Mouse (Mus musculus) ES-Bruce4 (cell line): Measurements from ENCODE around the gene Snrnp35. TPM values are rescaled to one million over a fixed set of nuclear protein-coding genes. Genes with fewer than 3 reads are reported as not detected.

Experiments used
- H3K27ac ChIP-seq: 2 replicates; pipeline ENCODE4 v1.5.1; 2012; ENCODE audit warnings: low read length, inconsistent platforms; ENCODE audit not compliant: insufficient read depth
- H3K27me3 ChIP-seq: 2 replicates; pipeline ENCODE4 v1.6.1; 2012; ENCODE audit warnings: mild to moderate bottlenecking, low read length, inconsistent platforms; ENCODE audit not compliant: control insufficient read depth, poor library complexity, insufficient read depth, severe bottlenecking
- H3K36me3 ChIP-seq: 2 replicates; pipeline ENCODE4 v1.6.1; 2012; ENCODE audit warnings: inconsistent platforms, mild to moderate bottlenecking, low read length, moderate library complexity; ENCODE audit not compliant: control insufficient read depth, poor library complexity, insufficient read depth, severe bottlenecking
- H3K4me1 ChIP-seq: one replicate; pipeline ENCODE4 v1.8.1; 2011; ENCODE audit warnings: low read length; ENCODE audit not compliant: control insufficient read depth, insufficient read depth
- H3K4me3 ChIP-seq: 2 replicates; pipeline ENCODE4 v1.5.1; 2011; ENCODE audit warnings: low read depth, mild to moderate bottlenecking, low read length
- H3K9ac ChIP-seq: 2 replicates; pipeline ENCODE4 v1.6.1; 2012; ENCODE audit warnings: low read depth, mild to moderate bottlenecking, inconsistent platforms; ENCODE audit not compliant: poor library complexity, severe bottlenecking
- H3K9me3 ChIP-seq: replicated peaks from 2 replicates; pipeline ENCODE4 v1.6.1; 2012; ENCODE audit warnings: mild to moderate bottlenecking, low read length, inconsistent platforms; ENCODE audit not compliant: control insufficient read depth, poor library complexity, insufficient read depth, severe bottlenecking
- CTCF ChIP-seq: IDR thresholded peaks from one replicate; pipeline ENCODE4 v1.8.1; 2011; ENCODE audit warnings: low read depth, low read length
- EP300 ChIP-seq: IDR thresholded peaks from 2 replicates; pipeline ENCODE4 v1.6.1; 2011; ENCODE audit warnings: low read depth, low read length; ENCODE audit not compliant: insufficient read depth
- POLR2A ChIP-seq: IDR thresholded peaks from one replicate; pipeline ENCODE4 v1.8.1; 2011; ENCODE audit warnings: low read length; ENCODE audit not compliant: insufficient read depth
- polyA plus RNA-seq: library from polyadenylated mRNA; stranded (reverse); fragments of >200 nt; gene quantifications from 2 replicates; pipeline ENCODE4 v1.2.4, GENCODE M21; 2011; ENCODE audit warnings: low read depth; ENCODE audit not compliant: missing spikeins, insufficient read depth, insufficient read length

The Snrnp35 gene
- polyA plus RNA-seq, 1 experiment: 27.1 TPM

DNA sequence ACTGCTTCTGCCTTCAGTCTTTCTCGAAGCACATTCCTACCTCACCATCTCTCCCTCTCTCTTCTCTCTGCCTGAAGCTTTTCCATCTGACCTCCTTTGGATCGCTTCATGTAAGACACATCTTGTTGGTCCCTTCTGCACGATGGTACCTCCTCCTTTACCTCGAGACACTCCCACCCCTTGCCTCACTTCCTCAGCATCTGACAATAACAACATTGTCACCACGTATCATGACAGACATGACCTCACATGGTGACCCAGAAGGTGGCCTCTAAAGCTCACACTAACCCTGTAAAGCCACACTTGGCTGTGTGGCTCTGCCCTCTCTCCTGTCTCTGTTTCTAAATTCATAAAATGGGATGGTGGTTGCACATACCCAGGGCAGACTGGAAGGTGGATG is 32.9 kb downstream of the Snrnp35 start:
- H3K9me3 ChIP-seq: no peaks in the 10 kb centered on the region
- H3K4me1 ChIP-seq: no peaks in the 10 kb centered on the region
- no peaks in the 10 kb centered on the region for H3K27me3 ChIP-seq
- H3K4me3 ChIP-seq: no peak overlapping the region
- no peak overlapping the region for H3K9ac ChIP-seq
- no peak for TF ChIP-seq EP300
- TF ChIP-seq CTCF: no peak
- no peak for TF ChIP-seq POLR2A
- no peak overlapping the region for H3K27ac ChIP-seq
- no peaks in the 10 kb centered on the region for H3K36me3 ChIP-seq

DNA sequence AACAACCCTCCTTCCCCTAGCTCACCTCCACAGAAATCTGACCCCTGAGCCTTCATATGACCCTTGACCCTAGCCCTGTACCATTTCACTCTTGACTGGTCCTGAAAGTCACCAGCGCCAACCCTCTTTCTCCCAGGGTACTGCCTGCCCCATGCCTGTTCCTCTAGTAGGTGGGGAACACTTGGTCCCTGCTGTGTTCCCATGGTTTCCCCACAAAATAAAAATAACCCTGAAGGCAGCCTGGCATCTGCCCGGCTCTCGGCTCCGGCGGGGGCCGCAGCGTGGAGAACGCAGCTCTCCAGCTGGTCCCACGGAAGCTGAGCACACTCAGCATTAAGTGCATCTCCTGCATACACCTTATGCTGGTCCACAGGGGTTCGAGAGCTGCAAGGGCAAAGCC is 35.7 kb downstream of the Snrnp35 start:
- Histone ChIP-seq H3K27me3 (no peaks in the 10 kb centered on the region), H3K9ac (no peak overlapping the region), H3K4me1 (no peaks in the 10 kb centered on the region), H3K27ac (no peak overlapping the region), H3K36me3 (no peaks in the 10 kb centered on the region), H3K9me3 (no peaks in the 10 kb centered on the region), H3K4me3 (no peak overlapping the region)
- no peak for TF ChIP-seq POLR2A
- no peak for TF ChIP-seq EP300

DNA sequence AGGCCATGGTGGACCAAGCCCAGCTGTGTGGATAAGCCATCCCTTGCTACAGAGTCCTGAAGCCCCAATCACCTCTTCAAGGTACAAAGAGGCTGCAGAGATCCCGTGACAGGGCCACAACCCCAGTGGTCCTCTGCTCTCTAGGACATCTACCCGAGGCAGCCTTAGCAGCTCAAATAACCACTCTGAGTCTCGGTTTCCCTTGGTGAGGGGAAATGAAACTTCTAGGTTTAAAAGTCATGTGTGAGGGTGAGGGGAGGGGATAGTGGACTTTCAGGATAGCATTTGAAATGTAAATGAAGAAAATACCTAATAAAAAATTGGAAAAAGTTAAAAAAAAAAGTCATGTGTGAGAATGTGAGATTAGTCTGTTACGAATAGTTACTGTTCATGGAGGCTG is 38.7 kb downstream of the Snrnp35 start:
- Histone ChIP-seq H3K27ac (no peak overlapping the region), H3K36me3 (no peaks in the 10 kb centered on the region), H3K9ac (no peak overlapping the region), H3K4me3 (no peak overlapping the region), H3K4me1 (no peaks in the 10 kb centered on the region), H3K27me3 (no peaks in the 10 kb centered on the region), H3K9me3 (no peaks in the 10 kb centered on the region)
- TF ChIP-seq EP300 (no peak), CTCF (no peak), POLR2A (no peak)

GRCm38 (mm10) chr5:124523032-124523431 is 40.1 kb downstream of the Snrnp35 start:
- no peaks in the 10 kb centered on the region; the same call in 1 of the 2 replicates for H3K36me3 ChIP-seq
- no peaks in the 10 kb centered on the region for H3K9me3 ChIP-seq
- no peak overlapping the region for H3K27ac ChIP-seq
- no peaks in the 10 kb centered on the region for H3K4me1 ChIP-seq
- no peaks in the 10 kb centered on the region for H3K27me3 ChIP-seq
- no peak overlapping the region for H3K4me3 ChIP-seq
- no peak overlapping the region for H3K9ac ChIP-seq
- TF ChIP-seq EP300 (no peak), CTCF (peak; percentile 37)

DNA sequence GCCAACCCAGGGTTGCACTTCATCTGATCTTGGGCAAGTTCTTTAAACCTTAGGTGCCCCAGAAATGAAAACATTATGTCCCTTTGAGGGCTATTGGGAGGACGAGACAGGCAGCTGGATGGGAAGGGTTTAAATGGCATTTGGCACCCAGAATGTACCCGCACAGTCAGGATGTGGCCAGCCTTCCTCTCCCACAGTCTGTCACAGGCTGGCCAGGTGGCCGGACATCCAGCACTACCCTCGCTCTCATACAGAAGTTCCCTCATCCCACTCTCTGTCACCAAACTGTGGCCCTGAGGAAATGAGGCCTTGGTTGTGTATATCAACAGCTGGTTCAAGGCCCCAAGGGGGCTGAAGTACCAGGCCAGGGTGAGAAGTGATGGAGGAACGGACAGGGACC is 42.0 kb downstream of the Snrnp35 start:
- Histone ChIP-seq H3K4me1 (no peaks in the 10 kb centered on the region), H3K27ac (no peak overlapping the region), H3K9me3 (no peaks in the 10 kb centered on the region), H3K36me3 (no peaks in the 10 kb centered on the region; the same call in 1 of the 2 replicates), H3K27me3 (no peaks in the 10 kb centered on the region), H3K4me3 (no peak overlapping the region), H3K9ac (no peak overlapping the region)
- TF ChIP-seq POLR2A (no peak), EP300 (no peak), CTCF (no peak)

GRCm38 (mm10) chr5:124528351-124528750 is 45.4 kb downstream of the Snrnp35 start:
- H3K27ac ChIP-seq: no peak overlapping the region
- no peaks in the 10 kb centered on the region for H3K27me3 ChIP-seq
- TF ChIP-seq CTCF: no peak
- no peak for TF ChIP-seq POLR2A
- no peak for TF ChIP-seq EP300
- no peak overlapping the region for H3K9ac ChIP-seq
- no peak overlapping the region for H3K4me3 ChIP-seq
- H3K4me1 ChIP-seq: no peaks in the 10 kb centered on the region
- no peaks in the 10 kb centered on the region; the same call in 1 of the 2 replicates for H3K36me3 ChIP-seq
- H3K9me3 ChIP-seq: no peaks in the 10 kb centered on the region
